Comparison of ENCODE assay signal across 17 mouse cellular contexts in the genomic region with DNA sequence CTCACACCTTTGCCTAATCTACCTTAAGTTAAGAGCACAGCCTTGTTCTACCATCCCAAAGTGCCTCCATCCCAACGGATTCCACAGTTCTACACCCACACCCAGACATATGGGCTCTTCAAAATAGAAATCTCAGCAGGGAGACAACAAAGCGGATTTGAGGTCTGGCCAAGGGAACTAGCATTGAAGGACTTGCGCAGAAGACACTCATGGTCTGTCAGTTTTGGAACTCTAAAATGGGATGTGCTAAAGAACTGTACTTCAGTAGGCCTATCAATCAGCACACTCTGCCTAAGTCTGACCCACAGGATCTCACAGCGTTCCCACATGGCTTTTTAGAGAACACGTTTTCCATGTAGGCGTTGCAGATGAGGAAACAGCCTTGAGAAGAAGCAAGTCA. TPM values are rescaled to one million over a fixed set of nuclear protein-coding genes. Genes with fewer than 3 reads are reported as not detected.
DNase-seq lines count a peak whose midpoint lies in the region; ATAC-seq lines count a peak whose summit lies in the region.
"Had no signal": no experiment of that assay in that cellular context is flagged by ENCODE, and none has a peak within 500 bp of the region (broad histone marks: within the 10 kb centered on the region; RNA-seq: fewer than 3 reads in every experiment).

No protein-coding gene starts in this region.

- no peak for ATAC-seq in neural tube, embryonic 15.5 days (ENCODE audit: low FRiP score)
- ATAC-seq: inflammation-experienced regulatory T-cells, adult 6 months had no signal

- 90% methylated on average over 6 of the region's 6 CpGs for WGBS in midbrain, embryonic 10.5 days
- 97% methylated on average over 6 of the region's 6 CpGs for WGBS in neural tube, embryonic 15.5 days

- no peaks in the 10 kb centered on the region for H3K27me3 ChIP-seq in midbrain, embryonic 10.5 days (ENCODE audit: low read depth, poor library complexity, severe bottlenecking)
- no peaks in the 10 kb centered on the region for H3K27me3 ChIP-seq in neural tube, embryonic 15.5 days (replicated peaks)
- H3K27me3 ChIP-seq: stomach, embryonic 15.5 days had no signal

- intact Hi-C loops in left cerebral cortex, postnatal 4 days (cut with DNase I) = no loop called here

- DNase-seq in left cerebral cortex, adult 11 months (ENCODE audit: low spot score) = peak; percentile 72
- no peak for DNase-seq in left cerebral cortex, postnatal 4 days
- peak; percentile 82 to 85 for DNase-seq in frontal cortex, adult 2 months (ENCODE audit: extremely low spot score in 1 of 2, low spot score in 1 of 2)
- peak; percentile 57 to 73 for DNase-seq in left cerebral cortex, adult 18-20 months (ENCODE audit: low spot score in 2 of 2)
- DNase-seq in midbrain, embryonic 10.5 days (ENCODE audit: low spot score) = no peak
- no peak for DNase-seq in testis, postnatal 14 days (ENCODE audit: low spot score)
- DNase-seq: adrenal gland, postnatal 14 days; gastrocnemius, adult 2 months; lung, postnatal 10 days; thymus, postnatal 4 days had no signal

- no peak overlapping the region for H3K27ac ChIP-seq in midbrain, embryonic 10.5 days (replicated peaks)
- no peak overlapping the region for H3K27ac ChIP-seq in neural tube, embryonic 15.5 days (replicated peaks)
- H3K27ac ChIP-seq: gastrocnemius, adult 2 months; kidney, postnatal 0 days; liver, embryonic 14.5 days; stomach, embryonic 15.5 days had no signal

- H3K4me1 ChIP-seq in midbrain, embryonic 10.5 days = no peaks in the 10 kb centered on the region
- H3K4me1 ChIP-seq in neural tube, embryonic 15.5 days = peaks cover 5% of the 10 kb centered on the region; the same call in 1 of the 2 replicates
- H3K4me1 ChIP-seq: stomach, embryonic 15.5 days had no signal

- no peaks in the 10 kb centered on the region for H3K9me3 ChIP-seq in midbrain, embryonic 10.5 days (replicated peaks)
- H3K9me3 ChIP-seq in neural tube, embryonic 15.5 days (replicated peaks) = no peaks in the 10 kb centered on the region
- H3K9me3 ChIP-seq: G1E; stomach, embryonic 15.5 days had no signal

- H3K4me3 ChIP-seq in midbrain, embryonic 10.5 days = no peak overlapping the region
- H3K4me3 ChIP-seq in neural tube, embryonic 15.5 days (replicated peaks) = no peak overlapping the region
- H3K4me3 ChIP-seq: gastrocnemius, adult 2 months; stomach, embryonic 15.5 days had no signal

- no peak overlapping the region for H3K4me2 ChIP-seq in neural tube, embryonic 15.5 days
- H3K4me2 ChIP-seq: heart, embryonic 11.5 days; stomach, embryonic 15.5 days had no signal

- peaks cover 28% of the 10 kb centered on the region for H3K36me3 ChIP-seq in midbrain, embryonic 10.5 days
- peaks cover 32% of the 10 kb centered on the region for H3K36me3 ChIP-seq in neural tube, embryonic 15.5 days

- no peak overlapping the region for H3K9ac ChIP-seq in neural tube, embryonic 15.5 days (replicated peaks)
- H3K9ac ChIP-seq: liver, embryonic 14.5 days; stomach, embryonic 15.5 days had no signal

RNA-seq across cellular contexts. Expression of gene Klc2, which starts 32.0 kb away (rescaled TPM):
- total RNA-seq in left cerebral cortex, postnatal 4 days (2021) = 100 to 1,000 TPM; 155 to 159 TPM
- 183 and 187 TPM in 2 replicates for polyA plus RNA-seq in frontal cortex, adult 2 months (2012; rRNA removed)
- 100 to 1,000 TPM; 261 to 289 TPM for total RNA-seq in left cerebral cortex, adult 18-20 months (2021)
- 31.1 and 40.7 TPM in 2 replicates for polyA plus RNA-seq in midbrain, embryonic 10.5 days (2016; fragmentation: Nextera tagmentation; extraction: Ambion mirVana)
- polyA plus RNA-seq in neural tube, embryonic 15.5 days (2015; fragmentation: Nextera tagmentation; extraction: Ambion mirVana) = 82.4 and 94.5 TPM in 2 replicates

RNA-seq across cellular contexts. Expression of gene Rab1b, which starts 43.5 kb away (rescaled TPM):
- 100 to 1,000 TPM; 137 to 148 TPM for total RNA-seq in left cerebral cortex, postnatal 4 days (2021)
- polyA plus RNA-seq in frontal cortex, adult 2 months (2012; rRNA removed) = 190 and 208 TPM in 2 replicates
- total RNA-seq in left cerebral cortex, adult 18-20 months (2021) = 100 to 1,000 TPM; 157 to 165 TPM
- 267 and 280 TPM in 2 replicates for polyA plus RNA-seq in midbrain, embryonic 10.5 days (2016; fragmentation: Nextera tagmentation; extraction: Ambion mirVana)
- polyA plus RNA-seq in neural tube, embryonic 15.5 days (2015; fragmentation: Nextera tagmentation; extraction: Ambion mirVana) = 205 and 218 TPM in 2 replicates

RNA-seq across cellular contexts. Expression of gene Cnih2, which starts 52.0 kb away (rescaled TPM):
- 100 to 1,000 TPM; 393 to 412 TPM for total RNA-seq in left cerebral cortex, postnatal 4 days (2021)
- 383 and 422 TPM in 2 replicates for polyA plus RNA-seq in frontal cortex, adult 2 months (2012; rRNA removed)
- total RNA-seq in left cerebral cortex, adult 18-20 months (2021) = 100 to 1,000 TPM; 215 to 221 TPM
- polyA plus RNA-seq in midbrain, embryonic 10.5 days (2016; fragmentation: Nextera tagmentation; extraction: Ambion mirVana) = 42.2 and 72.4 TPM in 2 replicates
- 294 and 369 TPM in 2 replicates for polyA plus RNA-seq in neural tube, embryonic 15.5 days (2015; fragmentation: Nextera tagmentation; extraction: Ambion mirVana)

Comparison
In these comparisons a context has a peak if more than half of its experiments do, and no peak if none do; other contexts are left out.
1. DNase-seq: peak in left cerebral cortex, adult 11 months (single experiment), frontal cortex, adult 2 months (2 of 2) and left cerebral cortex, adult 18-20 months (2 of 2); none in left cerebral cortex, postnatal 4 days (single experiment), midbrain, embryonic 10.5 days (single experiment) and testis, postnatal 14 days (single experiment).